Mouse (Mus musculus) lung, embryonic 15.5 days (tissue): Measurements from ENCODE around the gene Vmac. TPM values are rescaled to one million over a fixed set of nuclear protein-coding genes. Genes with fewer than 3 reads are reported as not detected.
A peak's percentile ranks its signal among the peaks of the same experiment; 100 is the strongest.

ENCODE experiments used
- ATAC-seq: fragments of 200-750 bp; cut with Nextera tagmentation; 2 replicates; pipeline ENCODE4 v1.8.0; 2017; ENCODE audit warnings: moderate number of reproducible peaks, borderline replicate concordance; ENCODE audit not compliant: low FRiP score, low TSS enrichment; ENCODE audit errors: extremely low read depth
- H3K27ac ChIP-seq: fragments of 300-500 bp; sonication (generic); 2 replicates; pipeline ENCODE4 v1.5.1; 2015; ENCODE audit warnings: moderate library complexity, mild to moderate bottlenecking, inconsistent platforms
- H3K27me3 ChIP-seq: fragments of 300-500 bp; sonication (generic); 2 replicates; pipeline ENCODE4 v1.6.1; 2015; ENCODE audit warnings: inconsistent platforms
- H3K36me3 ChIP-seq: fragments of 300-500 bp; sonication (generic); 2 replicates; pipeline ENCODE4 v1.6.1; 2015; ENCODE audit warnings: inconsistent platforms
- H3K4me1 ChIP-seq: fragments of 300-500 bp; sonication (generic); 2 replicates; pipeline ENCODE4 v1.6.1; 2015; ENCODE audit warnings: inconsistent platforms
- H3K4me2 ChIP-seq: fragments of 300-500 bp; sonication (generic); 2 replicates; pipeline ENCODE4 v1.6.1; 2015; ENCODE audit warnings: inconsistent platforms, mild to moderate bottlenecking, moderate library complexity
- H3K4me3 ChIP-seq: fragments of 300-500 bp; sonication (generic); 2 replicates; pipeline ENCODE4 v1.5.1; 2015; ENCODE audit warnings: mild to moderate bottlenecking, inconsistent platforms
- H3K9ac ChIP-seq: fragments of 300-500 bp; sonication (generic); 2 replicates; pipeline ENCODE4 v1.6.1; 2015; ENCODE audit warnings: inconsistent platforms
- H3K9me3 ChIP-seq: fragments of 300-500 bp; sonication (generic); 2 replicates; pipeline ENCODE4 v1.6.1; 2016; ENCODE audit warnings: inconsistent platforms
- WGBS: fragments of 180-500 bp; shearing (Covaris S2); methylation state at CpG from one replicate; pipeline ENCODE4 v1.1.7; 2015; 5-methylcytosine and 5-hydroxymethylcytosine counted together
- polyA plus RNA-seq: library from polyadenylated mRNA; unstranded; fragments of >200 nt; fragmentation: Nextera tagmentation; extraction: Ambion mirVana; gene quantifications from 2 replicates; pipeline ENCODE4 v1.2.1, GENCODE M21; 2015

Gene Vmac
- 13.6 and 16.2 TPM in 2 replicates for polyA plus RNA-seq

DNA sequence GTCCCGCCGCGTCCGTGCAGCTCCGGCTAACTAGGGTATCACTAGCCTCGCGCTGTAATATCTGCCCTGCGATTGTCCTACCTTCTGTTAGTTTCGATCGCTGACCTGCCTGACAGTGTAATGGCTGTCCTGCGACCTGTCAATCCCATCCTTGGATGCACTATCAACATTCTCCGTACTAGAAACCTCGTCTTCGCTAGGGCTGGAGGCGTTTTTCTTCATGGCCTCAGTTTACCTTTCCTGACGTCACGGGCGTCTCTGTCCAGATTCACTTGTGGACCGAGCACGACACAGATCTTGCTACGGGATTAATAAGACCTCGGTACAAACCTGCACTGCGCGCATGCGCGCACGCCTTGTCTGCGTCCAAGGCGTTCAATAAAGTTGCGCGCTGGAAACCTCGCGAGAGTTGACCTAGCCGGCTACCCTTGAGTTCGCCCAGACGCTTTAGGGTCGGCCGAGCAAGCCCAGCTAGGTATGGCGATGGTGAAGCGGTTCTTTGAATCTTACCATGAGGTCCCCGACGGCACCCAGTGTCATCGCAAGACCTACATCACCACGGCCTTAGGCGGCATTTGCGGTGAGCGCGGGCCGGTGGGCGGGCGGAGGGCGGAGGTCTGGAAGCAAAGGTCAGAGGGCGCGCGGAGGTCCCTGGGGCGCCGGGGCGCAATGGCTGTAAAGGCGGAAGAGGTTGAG is at the start of gene Vmac, which contains the start of gene Ndufa11:
Gene Vmac (minus strand): TSS at position 660 of the 696 bp plus-strand sequence.
Gene Ndufa11 (plus strand): TSS at position 405 of the 696 bp plus-strand sequence.
- no peaks in the 10 kb centered on the region for H3K9me3 ChIP-seq
- no peaks in the 10 kb centered on the region for H3K27me3 ChIP-seq
- H3K36me3 ChIP-seq: peaks cover 16% of the 10 kb centered on the region
- peak within 1 kb of the TSS; percentile 76 for H3K4me3 ChIP-seq
- peak within 1 kb of the TSS; percentile 88 for H3K4me2 ChIP-seq
- peak within 1 kb of the TSS; percentile 78 for H3K27ac ChIP-seq
- ATAC-seq: peak; percentile 75
- H3K4me1 ChIP-seq: peaks cover 27% of the 10 kb centered on the region
- peak within 1 kb of the TSS; percentile 84 for H3K9ac ChIP-seq
- under 1% methylated on average over 59 of the region's 59 CpGs for WGBS

DNA sequence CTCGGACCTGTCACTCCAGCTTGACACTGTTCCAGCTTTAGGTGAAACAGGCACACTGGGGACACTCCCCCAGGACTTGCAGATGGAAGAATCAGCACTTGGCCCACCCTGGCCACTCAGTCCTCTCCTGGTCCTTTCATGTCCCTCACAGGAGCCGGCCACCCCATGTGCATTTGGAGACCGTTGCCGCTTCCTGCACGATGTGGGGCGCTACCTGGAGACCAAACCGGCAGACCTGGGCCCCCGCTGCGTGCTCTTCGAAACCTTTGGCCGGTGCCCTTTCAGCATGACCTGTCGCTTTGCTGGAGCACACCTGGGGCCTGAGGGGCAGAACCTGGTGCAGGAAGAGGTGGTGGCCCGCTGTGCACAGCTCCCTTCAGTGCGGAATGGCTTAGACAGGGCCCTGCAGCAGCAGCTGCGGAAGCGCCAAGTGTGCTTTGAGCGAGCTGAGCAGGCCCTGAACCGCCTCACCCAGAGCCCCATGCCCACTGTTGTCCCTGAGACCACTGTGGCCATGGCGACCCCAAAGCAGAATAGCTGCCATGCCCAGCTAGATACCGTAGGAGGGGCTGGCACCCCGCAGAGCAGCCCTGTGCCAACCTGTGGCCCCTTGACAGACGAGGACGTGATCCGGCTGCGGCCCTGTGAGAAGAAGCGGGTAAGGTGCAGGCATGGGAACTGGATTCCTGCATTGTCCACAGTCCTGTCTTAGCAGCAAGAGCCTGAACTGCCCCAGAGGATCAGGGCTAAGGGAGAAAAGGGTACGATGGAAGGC is 49.0 kb upstream of the Vmac start:
- no peak for ATAC-seq
- WGBS: 94% methylated on average over 27 of the region's 27 CpGs
- Histone ChIP-seq H3K9me3 (no peaks in the 10 kb centered on the region), H3K4me1 (peaks cover 25% of the 10 kb centered on the region), H3K4me3 (no peak overlapping the region), H3K4me2 (no peak overlapping the region), H3K27me3 (no peaks in the 10 kb centered on the region), H3K36me3 (peaks cover 25% of the 10 kb centered on the region), H3K9ac (no peak overlapping the region), H3K27ac (no peak overlapping the region)

DNA sequence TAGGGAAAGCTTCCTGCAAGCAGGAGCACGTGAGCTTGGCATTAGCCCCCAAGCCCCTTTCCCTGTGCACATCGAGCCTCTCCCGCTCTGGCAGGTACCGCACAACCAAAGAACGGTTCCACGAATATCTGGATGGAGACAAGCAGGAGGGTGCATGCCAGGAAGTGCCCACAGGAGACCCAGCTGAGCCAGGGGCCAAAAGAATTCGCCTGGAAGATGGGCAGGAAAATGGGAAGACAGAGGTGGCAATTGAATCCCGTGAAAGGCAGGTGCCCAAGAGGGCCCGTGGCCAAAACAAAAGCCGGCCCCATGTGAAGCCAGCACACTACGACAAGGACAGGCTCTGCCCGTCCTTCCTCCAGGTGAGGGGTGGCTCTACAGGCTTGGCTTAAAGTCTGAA is 47.6 kb upstream of the Vmac start:
- 49% methylated on average over 12 of the region's 12 CpGs for WGBS
- H3K9ac ChIP-seq: peak overlapping the region; percentile 87

DNA sequence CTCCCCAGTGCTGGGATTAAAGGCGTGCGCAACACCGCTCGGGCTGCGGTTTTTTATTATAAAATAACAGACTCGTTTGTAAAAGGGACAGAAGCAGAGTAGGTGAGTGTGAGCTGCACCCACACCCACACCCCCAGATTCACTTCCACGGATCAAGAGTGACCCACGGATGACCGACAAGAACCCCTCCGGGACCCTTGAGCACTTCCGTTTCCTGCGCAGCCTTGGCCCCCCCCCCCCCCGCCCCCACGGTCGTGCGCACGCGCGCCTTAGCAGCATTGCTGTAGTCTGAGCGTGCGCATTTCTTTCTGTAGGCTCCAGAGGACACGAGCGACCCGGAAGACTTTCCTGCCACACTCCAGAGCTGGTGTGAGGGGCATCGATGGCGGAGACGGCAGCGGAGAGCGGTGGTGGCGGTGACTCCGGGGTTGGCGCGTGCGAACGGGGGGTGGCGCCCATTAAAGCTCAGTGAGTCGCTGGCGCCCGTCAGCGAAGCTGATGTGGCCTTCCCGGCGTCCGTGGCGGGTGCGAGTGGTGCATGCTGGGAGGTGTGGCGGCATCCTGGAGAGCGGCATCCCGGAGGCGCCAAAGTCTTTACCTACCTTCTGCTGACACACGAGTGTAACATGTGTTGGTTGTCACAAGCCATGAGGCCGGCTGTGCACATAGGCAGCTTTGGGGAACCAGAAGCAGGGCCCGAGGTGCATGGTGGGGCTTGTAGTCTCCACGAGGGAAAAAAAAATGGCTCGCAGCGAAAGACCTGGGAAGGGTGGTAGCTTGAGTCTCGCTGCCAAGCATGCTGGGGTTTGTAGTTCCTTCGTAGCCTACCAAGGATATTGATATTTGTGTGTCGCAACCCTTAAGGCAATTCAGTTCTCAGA is 46.9 kb upstream of the Vmac start, which contains the start of gene Dus3l:
Gene Dus3l (plus strand): TSS at position 284 of the 881 bp plus-strand sequence.
- peak within 1 kb of the TSS; percentile 74 for H3K4me3 ChIP-seq
- no peaks in the 10 kb centered on the region for H3K9me3 ChIP-seq
- peak within 1 kb of the TSS; percentile 96 for H3K27ac ChIP-seq
- no peaks in the 10 kb centered on the region for H3K27me3 ChIP-seq
- peaks cover 23% of the 10 kb centered on the region for H3K36me3 ChIP-seq
- peaks cover 41% of the 10 kb centered on the region for H3K4me1 ChIP-seq
- under 1% methylated on average over 56 of the region's 58 CpGs for WGBS
- H3K4me2 ChIP-seq: peak within 1 kb of the TSS; percentile 70
- peak within 1 kb of the TSS; percentile 87 for H3K9ac ChIP-seq
- peak; percentile 82 for ATAC-seq

More for the DNA sequence above, 47.6 kb upstream of the Vmac start:
- peak overlapping the region; percentile 74 for H3K4me3 ChIP-seq
- H3K9me3 ChIP-seq: no peaks in the 10 kb centered on the region
- no peak overlapping the region for H3K27ac ChIP-seq
- H3K36me3 ChIP-seq: peaks cover 25% of the 10 kb centered on the region
- ATAC-seq: no peak
- H3K4me2 ChIP-seq: peak overlapping the region; percentile 70
- H3K27me3 ChIP-seq: no peaks in the 10 kb centered on the region
- H3K4me1 ChIP-seq: peaks cover 34% of the 10 kb centered on the region

DNA sequence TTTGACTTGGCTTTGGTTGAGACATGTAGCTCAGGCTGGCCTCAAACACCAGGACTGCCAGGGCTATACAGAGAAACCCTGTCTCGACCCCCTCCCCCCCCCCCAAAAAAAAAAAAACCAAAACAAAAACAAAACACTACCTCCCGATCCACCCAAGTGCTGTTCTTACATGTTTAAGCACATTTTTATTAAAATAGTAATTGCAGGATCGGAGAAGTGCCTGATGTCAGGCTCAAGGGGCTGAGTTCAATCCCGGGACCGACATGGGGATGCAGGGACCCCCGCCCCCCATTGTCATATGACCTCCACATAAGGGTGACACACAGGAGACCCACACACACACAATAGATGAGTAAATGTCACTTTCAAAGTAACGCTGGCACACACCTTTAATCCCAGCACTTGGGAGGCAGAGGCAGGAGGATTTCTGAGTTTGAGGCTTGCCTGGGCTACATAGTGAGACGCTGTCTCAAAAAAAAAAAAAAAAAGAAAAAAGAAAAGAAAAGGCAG is 46.0 kb upstream of the Vmac start:
- Histone ChIP-seq H3K4me3 (peak overlapping the region; percentile 74), H3K27ac (peak overlapping the region; percentile 96; the same call in 1 of the 2 replicates), H3K4me2 (peak overlapping the region; percentile 70), H3K4me1 (peaks cover 47% of the 10 kb centered on the region), H3K9ac (no peak overlapping the region), H3K36me3 (peaks cover 14% of the 10 kb centered on the region), H3K27me3 (no peaks in the 10 kb centered on the region), H3K9me3 (no peaks in the 10 kb centered on the region)
- 70% methylated on average over 8 of the region's 8 CpGs for WGBS
- ATAC-seq: no peak

DNA sequence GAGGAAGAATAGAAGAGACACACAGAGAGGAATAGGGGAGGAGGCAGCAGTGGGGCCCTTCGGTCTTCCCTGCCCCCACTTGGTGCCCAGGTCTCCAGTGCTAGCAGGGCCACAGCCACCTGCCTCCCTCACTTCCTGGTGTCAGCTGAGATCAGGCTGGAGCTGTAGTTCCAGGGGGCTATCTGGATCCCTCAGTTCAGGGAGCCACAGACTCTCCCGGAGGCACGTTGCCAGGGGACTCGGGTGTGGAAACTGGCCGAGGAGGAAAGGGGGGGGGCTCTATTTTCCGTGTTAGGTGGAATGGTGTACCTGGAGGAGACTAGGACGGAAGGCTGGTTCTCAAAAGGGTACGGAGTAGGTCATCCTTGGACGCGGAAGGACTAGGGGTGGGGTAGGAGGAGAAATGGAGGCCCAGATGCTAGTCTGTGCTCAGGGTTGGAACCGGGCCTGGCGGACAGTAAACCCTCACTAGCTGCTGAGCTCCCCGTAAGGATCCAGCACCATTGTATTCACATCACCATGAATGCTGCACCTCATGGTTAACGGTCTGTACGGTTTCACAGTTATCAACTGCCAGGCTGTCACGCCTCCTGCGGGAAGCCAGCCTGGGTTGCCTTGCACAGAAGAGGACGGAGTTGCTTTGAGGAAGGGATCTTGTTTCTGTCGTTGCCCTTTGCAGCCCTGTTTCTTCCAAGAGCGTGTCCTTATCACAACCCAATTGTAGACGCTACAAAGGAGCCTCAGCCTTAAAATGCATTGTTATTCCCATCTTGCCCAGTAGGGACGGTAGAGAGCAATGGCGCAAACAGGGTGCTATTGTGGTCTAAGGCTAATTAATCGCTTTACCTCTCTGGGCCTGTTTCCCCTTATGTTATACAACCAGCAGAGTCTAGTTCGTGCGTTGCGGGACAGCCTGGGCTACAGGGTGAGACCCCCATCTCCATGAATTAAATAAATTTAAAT is 45.2 kb upstream of the Vmac start:
- Histone ChIP-seq H3K4me2 (peak overlapping the region; percentile 89; the same call in 1 of the 2 replicates), H3K9ac (no peak overlapping the region), H3K27ac (peak overlapping the region; percentile 87), H3K9me3 (no peaks in the 10 kb centered on the region), H3K4me3 (no peak overlapping the region), H3K27me3 (peaks cover under 1% of the 10 kb centered on the region; the same call in 1 of the 2 replicates), H3K36me3 (peaks cover 7% of the 10 kb centered on the region), H3K4me1 (peaks cover 55% of the 10 kb centered on the region)
- ATAC-seq: no peak
- 41% methylated on average over 27 of the region's 27 CpGs for WGBS

DNA sequence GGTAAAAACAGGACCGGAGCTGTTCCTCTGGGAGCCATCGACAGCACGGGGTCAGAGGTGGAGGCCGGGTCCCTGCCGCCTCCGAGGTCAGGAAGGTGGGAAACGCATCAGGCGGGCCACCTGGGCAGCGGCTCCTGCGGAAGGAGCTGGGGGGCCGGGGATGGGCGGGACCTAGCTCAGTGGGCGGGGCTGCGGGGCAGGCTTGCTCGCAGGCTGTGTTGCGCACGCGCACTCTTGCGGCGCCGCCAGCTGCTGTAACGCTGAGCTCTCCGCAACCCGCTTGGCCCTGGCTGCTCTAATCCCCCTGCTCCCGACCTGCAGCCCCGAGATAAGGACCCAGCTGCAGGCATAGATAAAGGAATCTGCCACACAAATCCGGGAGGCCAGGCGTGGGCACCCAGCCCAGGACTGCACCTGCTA is 44.2 kb upstream of the Vmac start:
- H3K9me3 ChIP-seq: no peaks in the 10 kb centered on the region
- H3K27ac ChIP-seq: peak overlapping the region; percentile 87
- peak overlapping the region; percentile 56 for H3K9ac ChIP-seq
- H3K4me1 ChIP-seq: peaks cover 65% of the 10 kb centered on the region
- 0% methylated on average over 28 of the region's 28 CpGs for WGBS
- peak overlapping the region; percentile 89 for H3K4me2 ChIP-seq
- H3K36me3 ChIP-seq: no peaks in the 10 kb centered on the region
- peaks cover 11% of the 10 kb centered on the region for H3K27me3 ChIP-seq
- H3K4me3 ChIP-seq: peak overlapping the region; percentile 55
- peak; percentile 37 for ATAC-seq

DNA sequence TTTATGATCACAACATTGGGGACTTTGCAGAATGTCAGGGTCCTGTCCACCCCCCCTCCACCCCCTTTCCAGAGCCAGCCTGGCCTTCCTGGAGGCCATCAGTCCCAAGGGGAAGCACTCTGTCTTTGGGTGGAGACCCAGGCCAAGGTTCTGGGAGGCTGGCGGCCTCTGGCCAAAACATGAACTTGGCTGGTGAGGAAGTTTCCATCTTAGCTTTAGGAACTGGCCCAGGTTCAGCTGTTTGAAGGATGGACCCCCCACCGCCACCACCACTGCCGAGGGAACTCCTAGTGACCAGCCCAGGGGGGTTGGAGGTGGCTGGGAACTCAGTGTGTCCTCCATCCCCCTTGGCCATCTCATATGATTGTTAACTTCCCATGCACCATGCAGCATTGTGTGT is 43.3 kb upstream of the Vmac start:
- Histone ChIP-seq H3K9me3 (no peaks in the 10 kb centered on the region), H3K9ac (no peak overlapping the region), H3K36me3 (no peaks in the 10 kb centered on the region), H3K27me3 (peaks cover 20% of the 10 kb centered on the region), H3K4me3 (no peak overlapping the region), H3K27ac (no peak overlapping the region), H3K4me1 (peaks cover 70% of the 10 kb centered on the region), H3K4me2 (no peak overlapping the region)
- WGBS: 40% methylated on average over 3 of the region's 3 CpGs
- no peak for ATAC-seq

DNA sequence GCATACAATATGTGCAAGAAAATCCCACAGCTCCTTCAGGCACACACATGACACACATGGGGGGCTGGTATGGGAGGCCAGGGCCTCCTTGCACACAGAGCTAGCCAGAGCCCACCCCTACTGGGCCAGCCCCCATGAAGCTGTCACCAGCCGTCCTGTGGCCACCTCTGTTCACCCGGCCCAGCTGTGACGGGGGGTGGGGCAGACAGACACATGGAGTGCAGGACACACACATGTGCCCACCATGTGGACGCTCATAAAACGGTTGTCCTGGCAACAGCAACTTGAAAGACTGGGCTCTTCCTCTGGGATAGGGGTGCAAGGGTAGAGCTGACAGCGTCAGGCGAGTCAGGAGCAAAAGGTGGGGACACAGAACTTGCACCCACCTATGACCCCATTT is 41.4 kb upstream of the Vmac start:
- Histone ChIP-seq H3K36me3 (no peaks in the 10 kb centered on the region), H3K27ac (no peak overlapping the region), H3K9ac (no peak overlapping the region), H3K4me1 (peaks cover 72% of the 10 kb centered on the region), H3K4me2 (no peak overlapping the region), H3K4me3 (no peak overlapping the region), H3K27me3 (peaks cover 38% of the 10 kb centered on the region), H3K9me3 (no peaks in the 10 kb centered on the region)
- WGBS: 44% methylated on average over 7 of the region's 7 CpGs
- ATAC-seq: no peak

DNA sequence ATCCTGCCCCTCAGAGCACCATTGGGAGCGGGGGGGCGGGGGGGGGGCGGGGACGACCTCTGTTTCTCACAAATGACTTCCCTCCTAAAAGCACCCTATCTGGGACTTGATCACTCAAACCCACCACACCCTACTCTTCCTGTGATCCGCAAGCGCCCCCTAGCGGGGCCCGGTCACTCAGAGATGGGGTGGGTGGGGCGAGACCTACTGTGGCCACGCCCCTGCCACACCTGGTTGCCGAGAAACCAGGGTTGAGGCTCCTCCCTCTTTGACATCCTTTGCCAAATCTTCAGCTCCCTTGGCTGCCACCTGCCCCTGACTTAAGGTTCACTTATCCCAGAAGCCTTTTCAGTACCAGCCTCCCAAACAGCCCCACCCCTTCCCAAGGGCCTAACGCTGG is 40.3 kb upstream of the Vmac start:
- Histone ChIP-seq H3K27me3 (peaks cover 49% of the 10 kb centered on the region), H3K4me2 (peak overlapping the region; percentile 98), H3K4me3 (no peak overlapping the region; the same call in 1 of the 2 replicates), H3K4me1 (peaks cover 74% of the 10 kb centered on the region), H3K36me3 (no peaks in the 10 kb centered on the region), H3K9ac (no peak overlapping the region), H3K9me3 (no peaks in the 10 kb centered on the region), H3K27ac (no peak overlapping the region)
- no peak for ATAC-seq
- 7% methylated on average over 12 of the region's 12 CpGs for WGBS
